Mouse (Mus musculus) megakaryocyte, embryonic 14.5 days (primary cell): Measurements from ENCODE around the gene Lcp2.

Source experiments
- FLI1 ChIP-seq: IDR thresholded peaks from 2 replicates; pipeline ENCODE4 v1.6.1; 2012; ENCODE audit warnings: low read length, inconsistent platforms, mixed read lengths
- GATA1 ChIP-seq: IDR thresholded peaks from 3 replicates; pipeline ENCODE4 v1.6.1; 2012; ENCODE audit warnings: mixed read lengths, low read length, inconsistent platforms, borderline replicate concordance

GRCm38 (mm10) chr11:34054031-34054727, 7.5 kb downstream of the Lcp2 start:
- no peak for TF ChIP-seq GATA1
- no peak for TF ChIP-seq FLI1
